Mouse (Mus musculus) ES-E14 (cell line): ENCODE results near the gene Gm20498. TPM values are rescaled to one million over a fixed set of nuclear protein-coding genes. Genes with fewer than 3 reads are reported as not detected.
A peak's percentile ranks its signal among the peaks of the same experiment; 100 is the strongest.

Experiments used
- DNase-seq: peaks from one replicate; pipeline ENCODE4 v3.0.0-alpha.2; 2013; ENCODE audit warnings: low read depth, low spot score
- H3K27ac ChIP-seq: 2 replicates; pipeline ENCODE4 v1.5.1; 2012; ENCODE audit warnings: low read depth, mild to moderate bottlenecking, low read length, moderate library complexity, mixed read lengths; ENCODE audit not compliant: poor library complexity, insufficient read depth, severe bottlenecking
- H3K36me3 ChIP-seq: 2 replicates; pipeline ENCODE4 v1.6.1; 2012; ENCODE audit warnings: mild to moderate bottlenecking, low read length, moderate library complexity, mixed read lengths; ENCODE audit not compliant: control insufficient read depth, poor library complexity, insufficient read depth, severe bottlenecking
- H3K4me1 ChIP-seq, 2 experiments: fragments of 150-350 bp in 1 of 2; sonication (generic) in 1 of 2; 2 replicates each; pipeline ENCODE4 v1.6.1; 2012; ENCODE audit warnings: low read length in 2 of 2, mild to moderate bottlenecking in 1 of 2, mixed read lengths in 1 of 2; ENCODE audit not compliant: control insufficient read depth in 2 of 2, insufficient read depth in 2 of 2, poor library complexity in 1 of 2
- H3K4me3 ChIP-seq, 2 experiments: fragments of 150-350 bp in 1 of 2; sonication (generic) in 1 of 2; 2 replicates each; pipeline ENCODE4 v1.5.1; 2012; ENCODE audit warnings: low read length in 2 of 2, low read depth in 1 of 2, mild to moderate bottlenecking in 1 of 2, mixed read lengths in 1 of 2; ENCODE audit not compliant: insufficient read depth in 1 of 2, poor library complexity in 1 of 2, severe bottlenecking in 1 of 2
- H3K9ac ChIP-seq: 2 replicates; pipeline ENCODE4 v1.6.1; 2012; ENCODE audit warnings: low read depth, mild to moderate bottlenecking, low read length, mixed read lengths; ENCODE audit not compliant: poor library complexity, insufficient read depth, severe bottlenecking
- H3K9me3 ChIP-seq: fragments of 150-350 bp; sonication (generic); 2 replicates; pipeline ENCODE4 v1.6.1; 2012; ENCODE audit warnings: low read depth, mild to moderate bottlenecking, low read length; ENCODE audit not compliant: control insufficient read depth, insufficient read depth
- CHD2 ChIP-seq: IDR thresholded peaks from 2 replicates; pipeline ENCODE4 v1.6.1; 2014; ENCODE audit warnings: mild to moderate bottlenecking, low read depth, low read length, inconsistent platforms
- HCFC1 ChIP-seq: IDR thresholded peaks from 2 replicates; pipeline ENCODE4 v1.6.1; 2012; ENCODE audit warnings: low read length, inconsistent platforms, borderline replicate concordance; ENCODE audit not compliant: insufficient read depth
- MAFK ChIP-seq: IDR thresholded peaks from 2 replicates; pipeline ENCODE4 v1.6.1; 2014; ENCODE audit warnings: mild to moderate bottlenecking, low read depth, low read length, inconsistent platforms; ENCODE audit not compliant: insufficient read depth
- ZC3H11A ChIP-seq: IDR thresholded peaks from 2 replicates; pipeline ENCODE4 v1.6.1; 2012; ENCODE audit warnings: low read depth, mild to moderate bottlenecking, inconsistent platforms, low read length, borderline replicate concordance
- ZNF384 ChIP-seq: IDR thresholded peaks from 2 replicates; pipeline ENCODE4 v1.6.1; 2012; ENCODE audit warnings: low read depth, low read length, inconsistent platforms
- in situ Hi-C, 2 experiments: fragments of 600-800 bp; cut with MboI; formaldehyde crosslinking; loops; one replicate each; pipeline ENCODE4 v1.15.1; 2025; ENCODE audit warnings: low sequenced_read_pairs in 2 of 2, inconsistent platforms in 1 of 2; ENCODE audit not compliant: unreplicated experiment in 2 of 2
- total RNA-seq: library from RNA; depleted of rRNA; stranded (reverse); fragments of 300-350 nt; gene quantifications from 2 replicates; pipeline ENCODE4 v1.2.3, GENCODE M21; 2012

The Gm20498 gene
- total RNA-seq, 1 experiment, result 39.0 TPM

DNA sequence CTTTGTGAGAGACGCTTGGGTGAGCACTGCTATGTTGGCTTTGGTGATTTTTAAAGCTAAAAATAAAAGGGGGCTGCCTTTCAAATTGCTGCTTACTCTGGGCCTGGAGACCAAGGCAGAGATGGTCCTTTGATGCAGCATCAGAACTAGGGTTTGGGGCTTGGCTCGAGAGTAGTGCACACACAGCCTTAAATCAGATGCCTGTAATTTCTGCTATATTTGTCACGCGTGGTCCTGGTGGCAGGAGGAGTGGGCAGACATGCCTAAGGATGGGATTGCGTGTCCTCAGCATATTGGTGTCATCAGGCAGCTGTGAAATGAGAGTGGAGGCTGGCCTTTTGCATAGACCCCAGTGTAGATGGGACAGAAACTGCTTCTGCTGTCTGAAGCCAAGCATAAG is 198.9 kb downstream of the Gm20498 start:
- no peak for DNase-seq
- no peak overlapping the region for H3K27ac ChIP-seq
- H3K36me3 ChIP-seq, result no peaks in the 10 kb centered on the region
- no peak overlapping the region for H3K9ac ChIP-seq
- in situ Hi-C loops, result no loop called here
- no peaks in the 10 kb centered on the region for H3K9me3 ChIP-seq
- H3K4me1 ChIP-seq, result no peaks in the 10 kb centered on the region; a peak in 1 of 4 replicates
- TF ChIP-seq ZNF384 (no peak), ZC3H11A (no peak), CHD2 (no peak), HCFC1 (no peak), MAFK (no peak)
- no peak overlapping the region for H3K4me3 ChIP-seq

DNA sequence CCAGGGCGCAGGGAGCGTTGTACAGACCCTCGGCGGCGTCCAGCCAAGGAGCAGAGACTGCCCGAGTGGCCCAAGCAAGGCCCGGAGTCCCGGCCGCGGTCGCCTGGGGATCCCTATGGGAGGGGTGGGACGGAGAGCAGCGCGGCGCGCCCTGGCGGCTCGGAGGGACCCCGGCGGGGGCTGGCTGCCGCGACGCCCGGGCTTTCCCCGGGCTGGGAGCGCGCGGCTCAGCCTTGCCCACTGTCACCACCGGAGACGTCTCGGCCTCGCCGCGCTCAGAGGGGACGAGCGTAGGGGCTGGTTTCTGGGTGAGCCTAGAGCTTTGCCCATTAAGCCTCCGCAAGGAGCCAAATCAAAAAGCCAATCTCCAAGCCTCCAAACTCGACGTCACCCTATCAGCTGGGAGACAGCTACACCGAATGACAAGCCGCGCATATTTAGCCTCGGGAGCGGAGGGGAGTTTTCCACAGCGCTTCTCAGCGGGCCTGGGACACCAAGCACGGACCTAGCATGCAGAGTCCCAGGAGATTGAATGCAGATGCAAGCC is 199.8 kb downstream of the Gm20498 start, which contains the start of gene Slc8a3:
Slc8a3 (minus strand) TSS at position 306 of the 547 bp plus-strand sequence.
- DNase-seq, result peak; percentile 27
- in situ Hi-C loops, result no loop called here
- H3K36me3 ChIP-seq, result no peaks in the 10 kb centered on the region
- TF ChIP-seq MAFK, result no peak
- TF ChIP-seq CHD2, result no peak
- no peak for TF ChIP-seq ZC3H11A
- TF ChIP-seq HCFC1, result no peak
- TF ChIP-seq ZNF384, result no peak
- H3K4me3 ChIP-seq, result peak within 1 kb of the TSS; percentile 65 to 73
- no peaks in the 10 kb centered on the region for H3K9me3 ChIP-seq
- peak within 1 kb of the TSS; percentile 61 for H3K9ac ChIP-seq
- no peaks in the 10 kb centered on the region; a peak in 1 of 4 replicates for H3K4me1 ChIP-seq
- no peak within 1 kb of the TSS for H3K27ac ChIP-seq

DNA sequence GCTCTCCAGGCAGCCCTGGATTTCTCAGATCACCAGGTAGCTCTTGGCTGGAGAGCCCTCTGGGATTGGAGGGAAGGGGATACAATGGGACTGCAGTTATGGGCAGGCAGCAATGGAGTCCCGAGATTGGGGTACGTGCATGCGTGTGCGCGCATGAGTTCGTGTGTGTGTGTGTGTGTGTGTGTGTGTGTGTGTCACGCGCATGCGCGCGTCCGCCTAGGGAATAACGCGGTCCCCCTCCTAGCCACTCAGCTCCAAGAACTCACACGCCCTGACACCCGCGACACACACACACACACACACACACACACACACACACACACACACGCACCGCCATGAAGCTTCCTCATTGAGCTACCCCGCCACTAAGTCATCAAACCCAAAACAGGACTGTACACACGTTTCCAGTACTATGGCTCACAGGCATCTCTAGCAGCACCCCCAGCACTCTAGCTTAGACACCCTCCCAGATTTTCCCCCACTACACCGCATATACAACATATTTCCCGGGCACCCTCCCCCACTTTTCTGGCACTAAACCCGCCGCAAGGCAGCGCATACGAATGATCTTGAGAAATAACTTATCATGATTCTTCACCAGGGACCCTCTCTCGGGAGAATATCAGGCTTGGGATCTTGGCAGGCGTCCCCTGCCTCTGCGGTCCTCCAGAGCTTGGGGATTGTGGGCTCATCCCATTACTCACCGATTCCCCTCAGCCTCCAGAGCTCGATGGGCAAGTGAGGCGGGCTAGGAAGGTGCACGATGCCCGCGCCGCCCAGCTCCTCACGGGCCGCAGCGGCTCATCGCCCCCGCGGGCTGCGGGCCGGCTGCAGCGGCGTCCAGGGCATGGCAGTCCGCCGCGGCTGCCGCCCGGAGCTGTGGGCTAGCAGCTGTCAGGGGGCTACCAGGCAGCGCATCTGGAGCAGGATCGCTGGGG is 200.5 kb downstream of the Gm20498 start:
- TF ChIP-seq MAFK, result no peak
- no peak for TF ChIP-seq ZC3H11A
- TF ChIP-seq HCFC1, result no peak
- no peak for TF ChIP-seq ZNF384
- no peak for TF ChIP-seq CHD2
- Histone ChIP-seq H3K9ac (peak overlapping the region; percentile 61), H3K4me3 (peak overlapping the region; percentile 65 to 73), H3K36me3 (no peaks in the 10 kb centered on the region), H3K27ac (no peak overlapping the region), H3K4me1 (no peaks in the 10 kb centered on the region; a peak in 1 of 4 replicates), H3K9me3 (no peaks in the 10 kb centered on the region)
- DNase-seq, result peak; percentile 15
- in situ Hi-C loops, result no loop called here

DNA sequence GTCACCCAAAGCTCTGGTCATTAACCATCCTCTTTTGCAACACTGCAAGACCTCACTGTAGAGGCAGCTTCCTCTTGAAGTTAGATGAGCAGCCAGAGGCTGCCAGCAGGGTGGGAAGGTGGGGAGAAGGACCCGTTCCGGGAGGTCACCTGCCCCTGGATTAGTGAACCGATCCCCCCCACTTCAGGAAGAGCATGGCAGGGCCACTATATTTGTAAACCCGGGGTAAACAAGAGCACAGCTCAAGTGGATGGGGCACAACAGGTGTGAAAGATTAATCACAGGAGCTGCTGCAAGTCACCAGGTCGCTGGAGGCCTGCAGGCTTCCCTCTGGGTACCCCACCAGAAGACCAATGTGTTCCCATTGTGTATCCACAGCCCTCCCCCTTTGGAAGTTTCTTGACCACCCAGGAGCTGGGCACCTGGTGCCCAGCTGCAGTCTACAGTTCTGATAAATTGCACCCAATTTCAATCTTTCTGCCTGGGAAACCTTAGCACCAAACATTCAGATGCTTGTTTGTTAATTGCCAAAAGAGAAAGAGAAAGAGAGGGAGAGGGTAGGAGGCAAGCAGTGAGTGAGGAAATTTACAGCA is 201.6 kb downstream of the Gm20498 start:
- H3K27ac ChIP-seq, result no peak overlapping the region
- no peak for TF ChIP-seq CHD2
- no peak for TF ChIP-seq ZNF384
- TF ChIP-seq HCFC1, result no peak
- no peak for TF ChIP-seq MAFK
- no peak for TF ChIP-seq ZC3H11A

More for the DNA sequence above, 201.6 kb downstream of the Gm20498 start:
- DNase-seq, result no peak
- Histone ChIP-seq H3K4me1 (no peaks in the 10 kb centered on the region; a peak in 1 of 4 replicates), H3K9ac (no peak overlapping the region), H3K9me3 (no peaks in the 10 kb centered on the region), H3K4me3 (no peak overlapping the region), H3K36me3 (no peaks in the 10 kb centered on the region)
- in situ Hi-C loops, result no loop called here
